Mouse (Mus musculus) layer of hippocampus, adult 11-12 months (tissue): Measurements from ENCODE around the gene Sgcd.

ENCODE experiments used
- DNase-seq: peaks from one replicate; pipeline ENCODE4 v3.0.0; 2022; ENCODE audit warnings: low spot score

Gene Sgcd

DNA sequence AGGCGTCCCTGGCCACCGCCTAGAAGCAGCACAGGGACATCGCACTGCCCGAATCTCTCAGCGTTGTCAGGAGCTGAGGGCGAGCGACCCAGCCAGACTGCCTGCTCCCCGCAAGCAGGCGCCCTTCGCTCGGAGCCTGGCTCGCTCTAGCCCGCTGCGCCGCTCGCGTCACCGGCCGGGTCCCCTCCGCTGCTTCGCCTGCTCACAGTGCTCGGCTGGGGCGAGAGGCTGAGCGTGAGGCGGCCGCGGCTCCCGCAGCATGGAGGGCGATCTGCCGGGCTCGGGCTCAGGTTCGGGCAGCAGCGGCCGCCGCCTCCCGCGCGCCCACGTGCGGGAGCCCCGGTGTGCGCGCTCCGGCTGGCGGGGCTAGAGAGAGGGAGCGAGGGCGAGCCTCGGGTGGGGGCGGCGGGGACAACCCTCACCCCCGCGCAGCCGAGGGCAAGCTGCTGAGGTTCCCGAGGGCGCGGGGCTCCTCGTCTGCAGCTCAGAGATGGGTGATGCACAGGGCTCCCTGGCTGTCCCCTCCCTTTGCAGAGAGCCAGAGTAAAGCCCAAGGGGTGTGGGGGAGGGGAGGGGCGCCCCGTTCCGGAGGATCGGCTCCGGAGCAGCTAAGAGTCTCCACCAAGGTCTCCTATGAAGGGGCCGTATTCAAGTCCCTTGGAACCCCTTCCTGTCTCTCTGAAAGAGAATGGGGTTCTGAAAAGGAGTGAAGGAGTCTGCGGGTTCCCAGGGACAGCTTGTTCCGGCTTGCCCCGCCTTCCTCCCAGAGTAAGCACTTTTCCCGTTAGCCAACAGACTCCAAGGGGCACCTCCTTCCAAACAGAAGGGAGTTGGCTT is at the start of gene Sgcd:
Gene Sgcd, minus strand, starts transcription at position 273 of the 837 bp plus-strand sequence.
- peak; percentile 38 for DNase-seq

DNA sequence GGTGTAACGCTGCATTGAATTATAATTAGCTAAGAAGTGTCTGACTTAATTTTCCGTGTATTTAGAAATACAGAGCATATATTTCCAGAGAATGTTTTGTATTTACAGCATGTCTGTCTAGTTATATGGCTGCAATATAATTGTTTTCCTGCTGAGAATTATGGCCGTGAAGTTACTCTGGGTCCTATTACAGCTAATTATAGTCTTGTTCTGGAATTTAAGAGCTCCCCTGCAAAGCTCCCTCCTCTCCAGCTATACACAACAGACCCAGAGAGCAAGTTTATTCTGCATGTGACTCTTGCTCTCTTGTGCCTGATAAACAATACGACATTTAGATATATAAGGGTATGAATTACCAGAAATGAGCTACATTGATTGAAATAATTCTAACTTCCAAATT is 49.3 kb upstream of the Sgcd start:
- no peak for DNase-seq

GRCm38 (mm10) chr11:48012836-48013235 is 24.1 kb upstream of the Sgcd start:
- no peak for DNase-seq

GRCm38 (mm10) chr11:47988333-47988696 is 454 bp downstream of the Sgcd start:
- DNase-seq, result no peak

DNA sequence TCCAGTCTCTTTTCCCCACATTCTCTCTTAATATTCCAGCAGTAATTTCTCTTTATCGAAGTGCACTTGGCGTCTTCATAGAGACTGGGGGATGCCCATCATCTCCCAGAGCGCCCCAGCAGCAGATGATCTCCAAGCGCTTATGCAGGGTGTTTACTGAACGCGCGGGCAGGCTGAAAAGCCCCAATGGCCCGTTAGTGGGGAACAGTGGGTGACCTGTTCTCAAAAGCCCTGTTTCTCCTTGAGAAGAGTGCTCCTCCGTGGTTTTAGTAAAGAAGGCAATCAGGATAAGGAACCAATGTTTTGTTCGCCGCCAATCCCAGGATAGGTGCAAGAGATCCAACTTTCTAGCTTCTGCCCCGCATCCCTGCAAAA is 889 bp downstream of the Sgcd start:
- DNase-seq, result peak; percentile 5

DNA sequence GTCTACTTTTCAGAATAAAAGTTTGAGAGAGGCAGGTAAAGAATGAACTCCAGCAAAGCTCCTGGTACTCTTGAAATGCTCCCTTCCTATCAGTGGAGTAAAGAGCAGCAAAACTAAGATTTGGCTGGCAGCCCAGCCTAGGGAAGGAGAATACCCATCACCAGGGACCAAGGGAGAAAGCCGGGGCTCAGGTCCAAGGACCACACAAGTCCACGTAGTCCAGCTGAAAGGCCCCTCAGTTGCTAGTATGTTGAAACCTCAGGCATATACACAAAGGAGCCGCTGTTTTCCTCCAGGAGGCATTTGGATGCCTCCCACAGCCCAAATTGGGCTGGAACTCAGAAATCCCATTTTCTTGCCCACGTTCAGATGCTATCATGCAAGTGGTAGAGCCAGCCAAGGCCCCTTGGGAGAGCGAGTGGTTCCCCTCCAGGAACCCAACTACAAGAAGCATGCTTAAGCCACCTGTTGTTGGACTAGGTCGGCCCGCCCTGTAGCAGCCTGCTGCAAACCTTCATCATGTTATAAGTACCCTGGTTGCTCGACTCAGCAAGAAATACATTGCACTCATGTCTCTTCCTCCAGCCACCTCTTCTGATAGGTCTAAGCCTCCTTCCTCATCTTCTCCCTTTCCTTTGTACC is 1.4 kb downstream of the Sgcd start:
- peak; percentile 17 for DNase-seq

- no peak for DNase-seq
Measured at GRCm38 (mm10) chr11:47982152-47982551, 6.6 kb downstream of the Sgcd start.

- no peak for DNase-seq
Measured at GRCm38 (mm10) chr11:47981108-47981507, 7.7 kb downstream of the Sgcd start.

- DNase-seq, result no peak
Measured at GRCm38 (mm10) chr11:47953291-47953690, 35.5 kb downstream of the Sgcd start.

DNA sequence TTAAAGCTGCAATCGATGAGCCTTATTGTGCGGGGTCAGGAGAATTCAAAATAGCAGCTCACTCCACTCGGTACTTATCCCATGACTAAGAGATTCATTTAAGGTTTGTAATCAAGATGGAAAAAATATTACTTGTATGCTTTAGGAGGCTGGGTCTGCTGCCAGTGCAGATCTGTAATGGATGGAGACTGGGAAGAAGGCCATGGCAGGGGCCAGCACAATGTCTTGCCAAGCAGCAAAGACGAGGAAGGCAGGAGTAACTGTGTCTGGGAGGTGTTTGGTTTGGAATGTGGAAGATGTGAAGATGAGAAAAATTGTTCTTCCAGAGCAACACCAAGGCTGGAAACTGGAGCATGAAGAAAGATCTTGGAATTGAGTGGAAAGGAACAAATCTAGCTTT is 36.4 kb downstream of the Sgcd start:
- no peak for DNase-seq

DNA sequence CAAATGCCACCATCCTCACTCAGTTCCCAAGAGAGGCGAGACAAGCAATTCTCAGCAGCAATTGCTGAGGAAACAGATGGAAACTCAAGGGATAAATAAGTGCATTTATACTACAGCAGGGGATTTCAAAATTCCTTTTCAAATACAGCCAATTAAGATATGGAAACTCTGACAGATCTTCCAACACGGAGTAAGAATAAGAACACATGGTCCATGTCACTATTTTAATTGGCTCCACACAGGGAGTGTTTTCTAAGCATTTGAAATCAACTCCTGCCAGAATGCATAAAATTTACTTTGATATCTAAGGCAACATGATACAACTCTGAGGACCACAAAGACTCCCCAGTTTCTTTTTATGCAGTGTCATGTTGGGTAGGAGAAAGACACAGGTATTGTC is 49.0 kb downstream of the Sgcd start:
- no peak for DNase-seq

DNA sequence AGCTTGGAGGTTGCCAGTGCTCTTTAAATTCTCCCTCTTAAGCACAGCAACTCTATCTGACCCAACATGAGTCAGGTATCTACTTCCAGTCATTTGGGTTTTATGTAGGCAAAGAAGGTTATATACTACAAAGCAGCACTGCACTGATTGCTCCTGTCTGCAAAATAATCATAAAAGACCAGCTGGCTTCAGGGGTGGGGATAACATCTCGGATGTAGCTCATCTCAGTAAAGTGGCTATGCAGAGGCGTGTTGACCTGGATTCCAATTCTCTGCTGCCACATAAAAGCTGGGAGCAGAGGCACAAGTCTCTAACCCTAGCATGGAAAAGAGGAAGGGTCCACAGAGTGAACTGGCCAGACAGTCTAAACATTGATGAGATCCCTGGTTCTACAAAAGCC is 71.2 kb downstream of the Sgcd start:
- DNase-seq, result no peak

GRCm38 (mm10) chr11:47891617-47892172 is 97.1 kb downstream of the Sgcd start:
- no peak for DNase-seq

GRCm38 (mm10) chr11:47890315-47890714 is 98.5 kb downstream of the Sgcd start:
- DNase-seq, result peak; percentile 31

GRCm38 (mm10) chr11:47885310-47885709 is 103.5 kb downstream of the Sgcd start:
- peak; percentile 55 for DNase-seq

DNA sequence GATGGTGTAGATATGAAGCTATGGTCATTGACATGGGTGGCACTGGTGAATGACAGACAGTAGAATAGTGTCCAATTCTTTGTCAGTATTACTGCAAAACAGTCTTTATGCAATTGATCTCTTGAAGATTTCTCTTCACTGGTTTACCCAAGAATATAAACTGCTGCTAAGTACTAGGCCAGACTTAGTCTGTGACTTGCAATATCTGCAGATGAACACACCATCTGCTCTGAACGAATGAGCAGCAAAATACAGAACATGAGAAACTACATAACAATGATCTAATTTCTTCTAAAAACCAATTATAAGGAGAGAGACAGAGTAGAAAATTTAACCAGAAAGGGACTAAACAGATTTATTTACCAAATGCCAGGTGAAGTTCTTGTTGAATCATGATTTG is 105.2 kb downstream of the Sgcd start:
- peak; percentile 7 for DNase-seq

- DNase-seq, result no peak
Measured at GRCm38 (mm10) chr11:47876633-47877170, 112.1 kb downstream of the Sgcd start.

DNA sequence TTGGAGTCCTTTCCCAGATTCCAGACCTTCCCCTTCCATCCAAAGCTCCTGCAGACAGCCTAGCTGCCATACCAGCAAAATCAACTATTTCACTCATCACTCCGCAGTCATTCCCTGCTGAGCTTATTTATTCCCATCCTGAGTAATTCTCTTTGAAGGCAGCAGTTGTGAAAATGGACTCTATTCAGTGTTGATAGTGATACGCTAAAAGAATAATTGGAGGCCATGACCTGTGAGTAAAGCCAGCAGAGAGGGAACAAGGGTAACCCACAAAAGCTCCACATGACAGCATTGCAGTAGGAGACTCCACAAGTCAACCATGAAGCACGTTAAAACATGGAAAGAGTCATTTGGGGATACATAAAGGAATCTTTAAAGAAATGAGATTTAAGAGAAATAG is 142.9 kb downstream of the Sgcd start:
- no peak for DNase-seq

GRCm38 (mm10) chr11:47833283-47833682 is 155.5 kb downstream of the Sgcd start:
- no peak for DNase-seq

DNA sequence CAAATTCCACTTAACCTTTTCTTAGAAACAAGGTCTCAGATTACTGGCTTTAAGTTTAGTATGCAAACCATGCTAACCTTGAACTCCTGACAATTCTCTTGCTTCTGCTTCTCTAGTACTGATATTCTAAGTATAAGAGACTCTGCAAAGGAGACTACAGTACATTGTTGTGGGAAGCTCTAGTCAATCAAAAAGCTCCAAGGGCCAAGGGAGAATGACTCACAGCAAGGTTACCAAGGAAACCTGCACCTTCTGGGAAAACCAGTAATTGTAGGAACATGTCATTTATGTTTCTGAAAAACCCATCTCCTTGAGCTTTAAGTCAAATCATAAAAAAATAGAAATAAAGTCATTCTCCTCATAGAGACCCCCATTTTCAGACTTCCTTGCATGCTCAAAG is 178.5 kb downstream of the Sgcd start:
- no peak for DNase-seq

DNA sequence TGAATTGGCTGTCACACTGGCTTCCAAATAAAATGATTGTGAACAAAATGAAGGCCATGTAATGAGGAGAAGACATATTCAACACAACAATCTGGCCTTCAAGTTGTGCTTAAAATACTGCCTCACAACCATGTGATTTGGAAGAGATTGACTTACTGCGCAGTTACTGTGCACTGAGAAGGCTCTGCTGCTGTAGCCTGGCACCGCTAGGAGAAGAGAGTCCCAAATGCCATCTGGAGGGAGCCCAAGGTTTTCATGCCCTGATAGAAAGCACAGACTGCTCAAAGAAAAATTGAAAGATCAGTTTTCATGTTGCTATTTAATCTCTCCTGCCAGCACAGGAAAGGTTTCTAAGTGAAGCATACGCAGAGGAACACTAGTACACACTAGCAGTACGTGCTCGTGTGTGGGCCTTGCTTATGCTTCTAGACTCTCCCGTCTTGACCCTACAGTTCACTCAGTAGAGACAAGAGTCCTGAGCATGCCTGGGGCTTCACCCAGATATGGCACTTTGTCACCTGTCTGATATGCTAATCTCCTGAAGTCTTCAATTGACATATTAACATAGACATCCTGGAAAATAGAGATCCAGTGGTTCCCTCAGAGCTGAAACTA is 184.6 kb downstream of the Sgcd start:
- peak; percentile 43 for DNase-seq

- no peak for DNase-seq
Measured at GRCm38 (mm10) chr11:47777916-47778226, 210.9 kb downstream of the Sgcd start.
